Mouse (Mus musculus): ENCODE measurements around the gene Casp8ap2.

GRCm38 (mm10) chr4:32571441-32571840 is 43.8 kb upstream of the Casp8ap2 start:
- TF ChIP-seq POLR2A (IDR thresholded peaks at IDR 0.05; ENCODE audit: extremely low read depth, insufficient read depth, low read length) = no peak
- TF ChIP-seq CTCF (IDR thresholded peaks at IDR 0.05; ENCODE audit: extremely low read depth, insufficient read depth, low read length) = no peak
